Mouse (Mus musculus): Measurements from ENCODE around the gene Mrpl23.

DNA sequence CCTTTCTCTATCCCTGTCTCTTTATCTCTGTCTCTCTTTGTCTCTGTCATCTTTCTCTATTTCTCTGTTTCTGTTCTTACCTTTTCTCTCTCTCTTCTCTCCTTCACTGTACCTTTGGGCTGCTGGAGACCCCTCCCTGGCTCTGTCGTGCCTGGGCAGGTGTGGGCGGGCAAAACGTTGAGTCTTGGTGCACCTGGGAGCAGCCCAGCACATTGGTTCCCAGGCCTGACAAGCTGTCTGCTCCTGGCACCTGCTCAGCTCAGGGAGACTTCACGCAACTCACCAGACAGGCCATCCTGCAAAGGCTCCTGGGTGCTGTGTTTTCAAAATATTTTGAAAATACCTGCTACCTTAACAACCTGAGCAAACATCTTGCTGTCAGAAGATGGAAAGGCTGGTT, 29.3 kb upstream of the Mrpl23 start:
- TF ChIP-seq CTCF (IDR thresholded peaks at IDR 0.05; ENCODE audit: control insufficient read depth, insufficient read depth, insufficient replicate concordance, low read depth, low read length) (no peak), POLR2A (IDR thresholded peaks at IDR 0.05; ENCODE audit: control insufficient read depth, low read depth, low read length) (no peak)
